Mouse (Mus musculus): ENCODE measurements around the gene Sap30. TPM values are rescaled to one million over a fixed set of nuclear protein-coding genes. Genes with fewer than 3 reads are reported as not detected.
A peak's percentile ranks its signal among the peaks of the same experiment; 100 is the strongest.
"Not testable (repeated sequence)": the region's sequence is repeated elsewhere in the genome, so short reads cannot be mapped to it uniquely, and the experiment has no call there.

Gene Sap30
- total RNA-seq, 2 experiments from 2014 or later: 18.0 to 89.2 TPM

DNA sequence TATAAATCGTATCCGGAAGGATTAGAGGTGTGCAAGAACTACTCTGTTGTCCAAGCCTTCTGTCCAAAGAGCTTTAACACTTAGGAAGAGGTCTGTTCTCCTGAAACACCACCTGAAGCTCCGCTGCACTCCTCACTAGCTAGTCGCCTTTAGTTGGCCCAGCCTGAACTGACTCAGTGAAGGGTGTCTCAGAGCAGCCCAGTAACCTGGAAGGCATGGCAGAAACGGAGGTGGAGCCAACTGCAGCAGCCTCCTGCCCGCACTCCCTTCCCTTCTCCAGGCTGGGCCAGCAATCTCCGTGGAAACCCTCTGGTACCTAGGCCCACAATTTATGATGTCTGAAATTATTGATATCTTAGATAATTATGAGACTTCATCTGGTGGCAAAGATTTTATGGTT is 36.9 kb downstream of the Sap30 start:
- no peak for ATAC-seq (replicated peaks; ENCODE audit: low FRiP score, low TSS enrichment, poor library complexity, severe bottlenecking)

DNA sequence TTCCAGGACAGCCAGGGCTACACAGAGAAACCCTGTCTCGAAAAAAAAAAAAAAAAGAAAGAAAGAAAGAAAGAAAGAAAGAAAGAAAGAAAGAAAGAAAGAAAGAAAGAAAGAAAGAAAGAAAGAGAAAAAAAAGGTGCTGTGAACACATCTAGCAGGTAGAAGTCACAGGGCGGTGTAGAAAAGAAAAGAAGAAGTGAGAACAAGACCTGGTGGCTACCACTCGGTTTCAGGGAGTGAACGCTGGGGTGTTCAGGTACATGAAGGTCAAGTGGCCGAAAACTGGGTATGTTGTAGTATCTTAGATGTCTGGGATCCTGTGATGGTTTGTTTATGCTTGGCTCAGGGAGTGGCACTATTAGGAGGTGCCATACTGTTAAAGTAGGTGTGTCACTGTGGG is 41.8 kb downstream of the Sap30 start:
- not testable (repeated sequence) for ATAC-seq (replicated peaks; ENCODE audit: low FRiP score, low TSS enrichment, poor library complexity, severe bottlenecking)

DNA sequence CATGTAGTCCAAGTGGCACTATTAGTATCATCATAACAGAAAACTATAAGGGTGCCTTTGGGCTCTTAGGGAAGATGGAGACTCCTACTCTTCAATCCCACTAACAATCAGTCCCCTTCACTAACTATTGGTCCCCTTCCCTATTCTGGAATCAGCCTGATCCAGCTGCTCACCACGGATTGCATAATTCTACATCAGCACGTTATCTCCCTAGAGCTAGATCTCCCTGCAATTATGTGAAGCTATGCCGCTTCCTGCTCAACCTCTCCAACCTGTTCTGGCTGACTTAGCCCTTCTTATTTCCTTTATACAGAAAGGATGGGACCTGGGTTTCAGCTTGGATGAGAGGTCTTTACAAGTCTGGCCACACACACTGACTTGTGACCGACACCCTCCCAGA is 44.4 kb downstream of the Sap30 start:
- ATAC-seq (replicated peaks; ENCODE audit: low FRiP score, low TSS enrichment, poor library complexity, severe bottlenecking): no peak

DNA sequence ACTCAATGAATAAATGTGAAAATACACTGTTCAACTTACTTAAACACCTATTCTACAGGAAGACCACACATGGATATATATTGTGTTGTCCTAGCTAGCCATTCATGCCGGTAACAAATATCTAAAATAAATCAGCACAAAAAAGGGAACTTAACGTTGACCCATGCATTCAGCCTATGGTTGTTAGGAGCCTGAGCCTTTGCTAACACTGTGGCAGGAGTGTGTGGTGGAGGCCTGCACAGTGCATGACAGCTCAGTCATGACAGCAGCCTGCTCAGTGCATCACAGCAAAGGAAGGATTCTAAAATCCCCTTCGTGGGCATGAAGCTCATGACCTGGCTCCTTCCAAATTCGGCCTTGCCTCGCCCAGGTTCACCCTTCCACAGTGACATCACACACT is 46.1 kb downstream of the Sap30 start:
- no peak for ATAC-seq (replicated peaks; ENCODE audit: low FRiP score, low TSS enrichment, poor library complexity, severe bottlenecking)

DNA sequence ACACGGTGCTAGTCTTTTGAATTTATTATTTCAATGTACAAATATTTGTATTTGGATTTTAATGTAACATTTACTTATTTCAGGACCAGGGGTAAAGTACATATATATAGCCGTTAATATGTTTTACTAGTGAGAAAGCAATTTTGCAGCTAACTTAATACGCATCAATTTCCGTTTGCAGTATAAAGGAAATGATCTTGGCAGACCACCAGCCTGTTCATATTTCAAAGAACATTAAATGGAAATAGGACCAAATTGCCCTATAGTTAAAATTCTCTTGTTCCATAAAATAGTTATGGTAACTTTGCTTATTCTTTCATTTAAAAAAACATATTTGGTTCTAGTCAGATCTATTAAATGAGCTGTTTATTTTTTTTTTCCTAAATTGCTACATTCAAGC is 46.5 kb downstream of the Sap30 start:
- ATAC-seq (replicated peaks; ENCODE audit: low FRiP score, low TSS enrichment, poor library complexity, severe bottlenecking): no peak

DNA sequence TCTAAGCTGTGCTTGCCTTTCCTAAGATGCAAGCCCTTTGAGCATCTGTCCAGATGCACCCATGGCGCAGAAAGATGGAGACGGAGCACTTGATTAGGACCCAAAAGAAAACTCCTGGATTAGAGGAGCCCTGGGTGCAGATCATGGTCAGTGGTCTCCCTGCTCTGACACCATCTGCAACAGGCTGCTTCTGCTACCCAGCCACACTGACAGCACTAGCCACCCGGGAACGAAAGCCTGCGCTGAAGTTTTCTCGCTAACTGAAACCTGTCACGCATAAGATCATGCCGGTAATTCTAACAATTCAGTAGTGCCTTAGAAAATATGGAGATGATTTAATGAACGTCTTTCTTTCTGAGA is 51.2 kb downstream of the Sap30 start:
- no peak; the same call in 1 of the 2 replicates for ATAC-seq (replicated peaks; ENCODE audit: low FRiP score, low TSS enrichment, poor library complexity, severe bottlenecking)

DNA sequence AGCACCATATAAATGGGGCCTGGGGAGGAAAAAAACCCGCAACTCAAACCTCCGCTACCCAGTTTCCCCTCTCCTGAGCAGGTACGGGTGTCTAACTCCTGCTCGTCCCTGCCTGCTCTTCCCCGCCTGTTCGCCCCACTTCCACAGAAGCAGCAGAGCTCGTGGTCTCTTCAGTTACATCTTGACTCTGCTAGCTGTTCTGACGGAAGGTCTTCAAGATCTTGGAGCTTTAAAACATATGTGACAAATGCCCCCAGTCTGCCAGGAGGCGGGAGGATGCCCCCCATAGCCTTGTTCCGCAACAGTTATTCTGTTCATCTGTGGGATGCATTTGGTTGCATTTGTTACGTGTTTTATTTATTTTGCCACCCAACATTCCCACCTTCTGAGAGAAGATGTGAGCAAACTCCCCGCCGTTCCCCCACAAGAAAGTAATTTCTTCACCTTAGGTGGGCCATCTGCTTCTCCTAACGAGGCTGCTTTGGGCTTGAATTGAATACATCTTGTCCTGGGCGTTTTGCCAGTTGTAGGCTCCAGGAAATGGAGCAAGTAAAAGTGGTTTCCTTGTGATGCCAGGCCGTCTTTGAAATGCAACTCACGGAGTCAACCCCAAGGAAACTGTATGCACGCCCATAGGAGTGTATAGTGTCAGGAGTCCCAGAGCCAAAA is 51.8 kb downstream of the Sap30 start:
- ATAC-seq (replicated peaks; ENCODE audit: low FRiP score, low TSS enrichment, poor library complexity, severe bottlenecking): peak; percentile 66

DNA sequence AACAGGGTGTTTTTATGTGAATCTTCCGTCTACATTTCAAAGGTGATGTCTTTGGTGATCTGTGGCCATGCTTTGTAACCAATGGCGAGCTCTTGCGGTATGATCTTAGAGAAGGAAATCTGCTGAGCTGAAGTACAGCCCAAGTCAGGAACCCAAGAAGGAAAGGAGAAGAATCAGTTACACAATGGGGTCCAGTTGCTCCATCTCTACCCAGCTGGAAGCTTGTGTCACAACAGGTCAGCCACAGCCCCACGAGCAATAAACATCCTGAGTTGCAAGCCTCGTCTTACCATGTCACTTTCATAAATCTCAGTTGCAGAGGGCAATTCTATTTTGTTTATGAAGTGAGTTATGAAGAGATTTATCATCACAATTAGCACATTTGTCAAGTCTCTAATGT is 54.9 kb downstream of the Sap30 start:
- no peak for ATAC-seq (replicated peaks; ENCODE audit: low FRiP score, low TSS enrichment, poor library complexity, severe bottlenecking)

Other genes with a start within 250 kb of the Sap30 start
- not detected in 2 replicates for gene Hand2, start 166.9 kb downstream of the Sap30 start, total RNA-seq (2014; fragmentation: Nextera tagmentation)
- gene Hand2, start 166.9 kb downstream of the Sap30 start, total RNA-seq (2017): not detected in 2 replicates
- not detected in 2 replicates for gene Scrg1, start 31.9 kb downstream of the Sap30 start, total RNA-seq (2014; fragmentation: Nextera tagmentation)
- not detected in 2 replicates for gene Scrg1, start 31.9 kb downstream of the Sap30 start, total RNA-seq (2017)
- 452 and 588 TPM in 2 replicates for gene Hmgb2, start 24.0 kb upstream of the Sap30 start, total RNA-seq (2014; fragmentation: Nextera tagmentation)
- gene Hmgb2, start 24.0 kb upstream of the Sap30 start, total RNA-seq (2017): 396 and 475 TPM in 2 replicates
- gene Galnt7, start 165.2 kb upstream of the Sap30 start, total RNA-seq (2014; fragmentation: Nextera tagmentation): 9.5 and 15.4 TPM in 2 replicates
- 17.9 and 22.0 TPM in 2 replicates for gene Galnt7, start 165.2 kb upstream of the Sap30 start, total RNA-seq (2017)